Mouse (Mus musculus) thymus, postnatal 0 days (tissue): ENCODE data around the gene Kif5a. TPM values are rescaled to one million over a fixed set of nuclear protein-coding genes. Genes with fewer than 3 reads are reported as not detected.

ENCODE experiments used
- DNase-seq: peaks from one replicate; pipeline ENCODE4 v3.0.0-alpha.2; 2015; ENCODE audit warnings: low spot score
- polyA plus RNA-seq: library from polyadenylated mRNA; unstranded; fragments of >200 nt; fragmentation: Nextera tagmentation; extraction: Ambion mirVana; gene quantifications from 2 replicates; pipeline ENCODE4 v1.2.1, GENCODE M21; 2015

Kif5a gene
- polyA plus RNA-seq, 1 experiment from 2014 or later: 0.13 TPM

- DNase-seq: peak; percentile 90
Measured at GRCm38 (mm10) chr10:127266112-127267091, 3.3 kb upstream of the Kif5a start, which contains the start of gene Dctn2. Gene Dctn2, plus strand, starts transcription at chr10:127266368.

GRCm38 (mm10) chr10:127265727-127266111 lies 2.6 kb upstream of the Kif5a start:
- DNase-seq: peak; percentile 30

GRCm38 (mm10) chr10:127264971-127265370 lies 1.8 kb upstream of the Kif5a start:
- no peak for DNase-seq

- no peak for DNase-seq
Measured at GRCm38 (mm10) chr10:127264336-127264735, 1.2 kb upstream of the Kif5a start.

GRCm38 (mm10) chr10:127263631-127264030 lies 483 bp upstream of the Kif5a start:
- DNase-seq: no peak

- no peak for DNase-seq
Measured at GRCm38 (mm10) chr10:127261706-127262547, 1.2 kb downstream of the Kif5a start.

GRCm38 (mm10) chr10:127258489-127258888 lies 4.7 kb downstream of the Kif5a start:
- no peak for DNase-seq

GRCm38 (mm10) chr10:127257790-127258189 lies 5.4 kb downstream of the Kif5a start:
- no peak for DNase-seq

GRCm38 (mm10) chr10:127255625-127256345 lies 7.4 kb downstream of the Kif5a start:
- no peak for DNase-seq

GRCm38 (mm10) chr10:127250810-127251209 lies 12.3 kb downstream of the Kif5a start:
- no peak for DNase-seq

GRCm38 (mm10) chr10:127238241-127238824 lies 24.8 kb downstream of the Kif5a start:
- DNase-seq: no peak

- no peak for DNase-seq
Measured at GRCm38 (mm10) chr10:127236541-127236940, 26.6 kb downstream of the Kif5a start.

GRCm38 (mm10) chr10:127233141-127233540 lies 30.0 kb downstream of the Kif5a start:
- DNase-seq: peak; percentile 29

GRCm38 (mm10) chr10:127231741-127232140 lies 31.4 kb downstream of the Kif5a start:
- DNase-seq: no peak

GRCm38 (mm10) chr10:127230693-127231092 lies 32.5 kb downstream of the Kif5a start:
- DNase-seq: peak; percentile 28

GRCm38 (mm10) chr10:127228897-127229296 lies 34.3 kb downstream of the Kif5a start:
- DNase-seq: peak; percentile 62

GRCm38 (mm10) chr10:127227163-127227562 lies 36.0 kb downstream of the Kif5a start:
- no peak for DNase-seq

GRCm38 (mm10) chr10:127226318-127226895 lies 36.7 kb downstream of the Kif5a start:
- no peak for DNase-seq

- DNase-seq: peak; percentile 46
Measured at GRCm38 (mm10) chr10:127225732-127226131, 37.4 kb downstream of the Kif5a start.

GRCm38 (mm10) chr10:127225213-127225612 lies 37.9 kb downstream of the Kif5a start:
- DNase-seq: no peak
